12 mouse cellular contexts compared by ENCODE assay signal in genomic region chr1:32700132-32700531, GRCm38 (mm10).
"Had no signal": no experiment of that assay in that cellular context is flagged by ENCODE, and none has a peak within 500 bp of the region (broad histone marks: within the 10 kb centered on the region; RNA-seq: fewer than 3 reads in every experiment).

No protein-coding gene starts in this region.

- H3K27me3 ChIP-seq: kidney, embryonic 15.5 days; limb, embryonic 13.5 days; midbrain, embryonic 12.5 days; neural tube, embryonic 15.5 days had no signal

- H3K9me3 ChIP-seq: kidney, embryonic 15.5 days; limb, embryonic 13.5 days; neural tube, embryonic 15.5 days had no signal

- H3K9ac ChIP-seq: kidney, embryonic 15.5 days; limb, embryonic 13.5 days; liver, embryonic 14.5 days; midbrain, embryonic 12.5 days; neural tube, embryonic 15.5 days had no signal

- H3K4me3 ChIP-seq: kidney, embryonic 15.5 days; limb, embryonic 13.5 days; midbrain, embryonic 12.5 days; myocyte; neural tube, embryonic 15.5 days had no signal

- DNase-seq: kidney, postnatal 14 days; layer of hippocampus, postnatal 36 days; left cerebral cortex, postnatal 4 days; lung, adult 18-20 months; right cerebral cortex, adult 18-20 months; right cerebral cortex, postnatal 25 days had no signal

- H3K27ac ChIP-seq: kidney, embryonic 15.5 days; limb, embryonic 13.5 days; liver, embryonic 14.5 days; midbrain, embryonic 12.5 days; neural tube, embryonic 15.5 days had no signal

- H3K4me1 ChIP-seq: kidney, embryonic 15.5 days; limb, embryonic 13.5 days; midbrain, embryonic 12.5 days; neural tube, embryonic 15.5 days had no signal

- H3K4me2 ChIP-seq: kidney, embryonic 15.5 days; limb, embryonic 13.5 days; midbrain, embryonic 12.5 days; neural tube, embryonic 15.5 days had no signal

- H3K36me3 ChIP-seq: kidney, embryonic 15.5 days; limb, embryonic 13.5 days; midbrain, embryonic 12.5 days; neural tube, embryonic 15.5 days had no signal
